Mouse (Mus musculus): ENCODE measurements at regions not wholly inside any gene's neighbourhood (a gene's known extent, or its start where the extent isn't known, plus 50 kb on each side); places are given as distances from the start of the nearest gene placed in this dataset.

DNA sequence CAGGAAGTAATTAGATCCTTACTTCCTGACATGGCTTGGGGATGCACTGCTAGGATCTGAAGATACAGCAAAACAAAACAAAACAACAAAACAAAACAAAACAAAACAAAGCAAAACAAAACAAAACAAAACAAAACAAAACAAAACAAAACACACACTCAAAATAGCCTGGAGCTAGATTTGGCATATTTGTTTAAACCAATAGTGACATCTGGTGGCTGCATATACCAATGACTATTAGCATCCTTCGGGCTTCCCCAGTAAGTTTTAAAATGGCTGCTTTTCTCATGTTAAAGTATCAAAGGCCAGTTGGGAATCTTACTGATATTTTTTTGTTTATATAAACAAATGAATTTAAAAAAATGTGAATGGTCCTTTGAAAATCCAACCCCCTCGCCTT lies 52.9 kb upstream of the Ica1 start:
- peak; percentile 87 to 91; a peak in 3 of 4 replicates for ATAC-seq (replicated peaks in 1 of 2; ENCODE audit: insufficient read depth in 1 of 2, low FRiP score in 2 of 2, low TSS enrichment in 1 of 2, low read depth in 1 of 2, poor library complexity in 2 of 2, severe bottlenecking in 2 of 2)

DNA sequence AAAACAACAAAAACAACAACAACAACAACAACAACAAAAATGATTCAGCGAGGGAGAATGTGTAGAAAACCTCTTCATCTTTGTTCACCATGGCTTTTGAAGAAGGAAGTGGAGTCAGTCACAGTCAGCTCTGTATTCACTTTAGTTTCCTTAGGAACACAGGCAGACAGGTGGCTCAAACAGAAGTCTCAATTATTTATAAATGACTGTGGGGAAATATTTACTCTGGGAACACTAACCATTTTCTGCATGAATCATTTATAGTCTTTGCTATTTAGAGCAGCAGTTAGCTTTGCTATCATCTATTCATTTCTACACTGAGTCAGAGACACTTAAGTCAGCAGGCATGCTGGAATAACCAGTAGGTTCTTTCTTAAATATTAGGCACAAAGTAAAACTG lies 54.6 kb upstream of the Ica1 start:
- no peak for ATAC-seq (replicated peaks in 1 of 2; ENCODE audit: insufficient read depth in 1 of 2, low FRiP score in 2 of 2, low TSS enrichment in 1 of 2, low read depth in 1 of 2, poor library complexity in 2 of 2, severe bottlenecking in 2 of 2)

DNA sequence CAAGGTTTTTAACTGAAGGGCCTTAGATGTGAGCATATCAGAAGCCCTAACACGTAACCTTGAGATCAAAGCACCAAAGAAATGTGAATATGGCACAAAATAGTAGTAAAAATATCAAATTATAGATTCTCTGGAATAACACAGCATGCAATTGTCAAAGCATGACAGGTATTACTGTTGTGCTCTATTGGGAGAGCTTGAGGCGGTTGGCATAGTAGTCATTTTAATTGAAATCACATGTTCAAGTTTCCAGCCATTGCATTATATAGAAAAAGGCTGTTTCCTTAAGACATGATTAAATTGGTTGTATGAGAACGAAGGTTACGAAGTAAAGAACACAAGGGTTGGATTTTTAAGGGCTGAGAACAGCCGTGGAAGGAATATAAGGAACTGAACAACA lies 75.4 kb upstream of the Ica1 start:
- no peak for ATAC-seq (replicated peaks in 1 of 2; ENCODE audit: insufficient read depth in 1 of 2, low FRiP score in 2 of 2, low TSS enrichment in 1 of 2, low read depth in 1 of 2, poor library complexity in 2 of 2, severe bottlenecking in 2 of 2)

DNA sequence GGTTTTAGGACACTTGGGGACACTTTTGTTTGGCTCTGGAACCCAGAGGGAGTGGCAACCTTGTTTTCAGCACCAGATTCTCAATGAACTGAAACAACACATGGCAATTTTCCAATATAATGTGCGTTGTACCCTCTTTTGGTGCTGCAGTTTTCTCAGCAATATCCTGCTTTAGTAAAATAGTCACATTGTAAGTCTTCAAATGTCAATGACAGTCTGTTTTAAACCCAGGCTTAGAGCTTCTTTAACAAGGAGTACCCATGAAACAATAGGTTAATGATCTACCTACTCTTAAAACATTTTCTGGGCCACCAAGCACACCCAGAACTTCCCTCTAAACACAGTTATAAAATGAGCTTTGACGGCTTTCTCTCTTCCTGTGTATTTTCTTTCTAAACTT lies 82.3 kb upstream of the Ica1 start:
- no peak for ATAC-seq (replicated peaks in 1 of 2; ENCODE audit: insufficient read depth in 1 of 2, low FRiP score in 2 of 2, low TSS enrichment in 1 of 2, low read depth in 1 of 2, poor library complexity in 2 of 2, severe bottlenecking in 2 of 2)

DNA sequence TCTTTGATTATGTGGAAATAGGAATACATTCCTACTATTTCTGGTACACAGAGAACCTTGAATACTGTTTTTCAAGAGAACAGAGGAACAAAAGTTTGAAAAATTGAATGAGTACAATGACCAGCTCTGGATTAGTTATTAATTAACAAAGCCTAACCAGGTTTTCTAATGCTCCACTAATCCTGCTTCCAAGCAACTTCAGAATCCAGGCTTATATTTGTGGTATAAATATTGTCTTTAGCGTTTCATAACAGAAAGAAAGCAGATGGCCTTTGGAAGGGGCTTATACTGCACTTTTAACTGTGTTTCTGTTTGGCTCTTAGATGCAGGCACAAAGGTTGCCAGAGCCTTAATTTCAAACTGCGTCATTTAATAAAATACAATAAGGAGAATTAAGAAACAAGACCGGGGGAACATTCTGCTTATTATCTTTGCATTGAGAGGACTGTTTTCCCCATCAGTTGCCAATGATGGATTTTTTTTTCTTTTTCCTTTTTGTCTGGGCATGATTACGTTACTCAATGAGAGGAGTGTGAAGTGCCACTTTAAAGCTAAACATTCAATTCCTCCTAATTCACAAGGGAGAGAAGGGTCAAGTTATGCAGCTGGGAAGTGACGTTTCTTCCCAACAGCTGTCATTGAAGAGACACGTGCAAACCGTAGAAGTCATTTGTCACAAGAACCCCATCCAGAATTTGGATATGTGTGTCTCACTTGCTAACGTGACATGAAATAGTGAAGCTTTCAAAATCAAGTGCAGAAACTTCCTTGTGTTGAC lies 84.2 kb upstream of the Nxph1 start:
- no peak for ATAC-seq (replicated peaks in 1 of 2; ENCODE audit: insufficient read depth in 1 of 2, low FRiP score in 2 of 2, low TSS enrichment in 1 of 2, low read depth in 1 of 2, poor library complexity in 2 of 2, severe bottlenecking in 2 of 2)

DNA sequence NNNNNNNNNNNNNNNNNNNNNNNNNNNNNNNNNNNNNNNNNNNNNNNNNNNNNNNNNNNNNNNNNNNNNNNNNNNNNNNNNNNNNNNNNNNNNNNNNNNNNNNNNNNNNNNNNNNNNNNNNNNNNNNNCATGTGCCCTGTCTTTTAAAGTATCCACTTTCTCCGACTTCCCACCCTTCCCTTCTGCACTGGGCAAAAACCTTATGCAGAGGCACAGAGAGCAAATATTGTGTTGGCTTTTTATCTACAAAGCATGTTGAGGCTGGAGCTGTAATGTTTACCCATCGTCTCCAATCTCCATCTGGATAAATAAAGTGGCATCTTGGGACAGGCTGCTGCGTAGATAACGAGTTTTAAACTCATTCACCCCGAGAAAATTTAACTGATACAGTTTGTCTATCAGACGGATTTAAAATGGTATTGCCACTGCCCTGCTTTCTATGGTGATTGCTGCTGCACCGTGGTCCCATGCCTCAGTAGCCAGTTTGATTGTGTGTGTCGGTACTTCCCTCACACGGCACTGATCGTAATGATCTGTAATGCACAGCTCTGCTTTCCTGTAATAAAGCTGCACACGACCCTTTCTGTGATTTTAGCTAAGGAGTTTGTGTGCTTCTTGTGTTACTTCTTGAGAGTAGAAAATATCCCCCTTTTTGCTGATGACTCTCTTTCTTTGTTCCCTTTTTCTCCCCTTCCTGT lies 70.7 kb upstream of the Nxph1 start:
- no peak for ATAC-seq (replicated peaks in 1 of 2; ENCODE audit: insufficient read depth in 1 of 2, low FRiP score in 2 of 2, low TSS enrichment in 1 of 2, low read depth in 1 of 2, poor library complexity in 2 of 2, severe bottlenecking in 2 of 2)

DNA sequence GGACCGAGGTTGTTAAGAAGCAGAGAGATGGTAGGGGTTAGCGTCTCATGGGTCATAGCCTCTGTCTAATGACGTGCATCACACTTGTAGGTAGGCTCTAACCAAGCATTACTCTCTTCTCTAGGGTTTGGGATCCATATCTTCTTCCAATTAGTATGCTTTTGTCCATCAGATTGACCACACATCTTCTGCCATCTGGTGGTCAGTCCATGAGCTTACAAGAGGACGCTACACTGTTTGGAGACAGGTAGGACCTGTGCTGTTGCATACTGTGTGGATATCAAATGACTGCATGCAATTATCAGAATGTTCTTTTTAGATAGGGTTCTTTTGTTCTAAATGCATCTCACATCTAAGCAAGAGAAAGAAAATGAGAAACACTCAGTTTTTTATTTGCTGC lies 54.6 kb upstream of the Nxph1 start:
- ATAC-seq (replicated peaks in 1 of 2; ENCODE audit: insufficient read depth in 1 of 2, low FRiP score in 2 of 2, low TSS enrichment in 1 of 2, low read depth in 1 of 2, poor library complexity in 2 of 2, severe bottlenecking in 2 of 2): no peak

DNA sequence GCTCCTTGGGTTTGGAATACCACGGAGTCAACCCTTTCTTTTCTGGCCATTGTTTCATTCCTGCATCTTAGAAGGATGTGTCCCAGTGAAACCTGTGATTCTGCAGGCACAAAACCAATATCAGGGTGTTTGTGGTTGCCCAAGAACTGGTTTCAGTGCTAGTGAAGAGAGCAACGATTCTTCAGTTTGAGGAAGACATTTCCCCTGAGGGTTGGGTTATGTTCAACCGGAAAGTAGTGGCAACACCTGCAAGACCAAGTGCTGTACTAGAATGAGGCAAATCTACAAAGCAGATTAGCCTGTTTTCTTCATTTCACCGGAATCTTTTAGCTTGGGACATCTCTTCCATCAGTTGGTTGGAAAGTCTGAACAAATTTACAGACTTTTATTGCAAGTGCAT lies 52.1 kb upstream of the Nxph1 start:
- no peak for ATAC-seq (replicated peaks in 1 of 2; ENCODE audit: insufficient read depth in 1 of 2, low FRiP score in 2 of 2, low TSS enrichment in 1 of 2, low read depth in 1 of 2, poor library complexity in 2 of 2, severe bottlenecking in 2 of 2)

DNA sequence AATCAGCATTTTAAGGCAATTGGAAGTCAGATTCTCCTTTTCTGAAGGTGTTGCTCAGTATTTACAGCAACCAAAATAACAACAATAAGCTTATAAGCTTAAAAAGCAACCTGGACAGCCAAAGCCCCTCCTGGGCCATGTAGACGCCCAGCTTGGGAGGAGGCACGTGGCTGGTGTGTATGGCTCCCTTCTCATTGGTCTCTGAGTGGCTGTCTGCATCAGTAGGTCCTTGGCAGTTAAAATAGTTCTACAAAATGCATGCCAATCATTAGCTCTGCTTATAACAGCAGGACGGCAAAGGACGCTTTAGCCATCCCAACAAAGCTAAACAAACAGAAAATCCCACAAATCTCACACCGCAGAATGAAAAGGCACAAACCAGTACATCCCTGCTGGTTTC lies 51.4 kb upstream of the Nxph1 start:
- no peak for ATAC-seq (replicated peaks in 1 of 2; ENCODE audit: insufficient read depth in 1 of 2, low FRiP score in 2 of 2, low TSS enrichment in 1 of 2, low read depth in 1 of 2, poor library complexity in 2 of 2, severe bottlenecking in 2 of 2)

DNA sequence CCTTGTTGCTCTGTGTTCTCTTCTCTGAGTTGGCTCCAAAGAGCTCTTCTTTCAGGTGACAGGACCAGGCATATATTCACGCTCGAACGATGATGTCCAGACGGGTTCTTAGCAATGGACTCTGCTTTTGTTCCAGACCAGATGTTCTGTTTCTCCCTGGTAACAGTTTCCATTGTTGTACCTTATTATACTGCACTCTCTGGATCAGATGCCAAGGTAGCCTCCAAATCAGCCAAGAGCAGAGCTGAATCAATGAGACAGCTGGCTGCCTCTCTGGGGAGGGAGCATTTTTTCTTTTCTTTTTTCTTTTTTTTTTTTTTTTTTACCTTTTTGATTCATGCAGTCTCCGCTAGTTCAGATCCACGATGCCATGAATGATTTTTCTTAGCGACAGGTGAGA lies 50.9 kb upstream of the Nxph1 start:
- no peak for ATAC-seq (replicated peaks in 1 of 2; ENCODE audit: insufficient read depth in 1 of 2, low FRiP score in 2 of 2, low TSS enrichment in 1 of 2, low read depth in 1 of 2, poor library complexity in 2 of 2, severe bottlenecking in 2 of 2)

DNA sequence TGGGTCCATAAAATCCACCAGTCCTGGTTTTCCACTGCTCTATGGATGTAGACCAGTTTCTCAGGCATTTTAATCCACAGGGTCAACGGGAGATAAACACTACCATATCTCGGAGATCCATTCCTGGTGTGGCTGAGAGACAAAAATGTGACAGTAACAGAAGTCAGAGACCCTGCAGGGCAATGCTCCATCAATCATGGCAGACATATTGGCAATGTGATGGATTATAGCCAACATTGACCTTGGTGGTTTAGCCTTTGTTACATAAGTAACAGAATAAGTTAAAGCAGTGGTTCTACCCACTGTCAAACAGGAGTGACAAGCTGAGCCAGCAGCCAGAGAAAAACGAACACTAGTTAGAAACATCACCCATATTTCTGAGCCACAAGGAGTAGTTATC lies 50.0 kb upstream of the Nxph1 start:
- ATAC-seq (replicated peaks in 1 of 2; ENCODE audit: insufficient read depth in 1 of 2, low FRiP score in 2 of 2, low TSS enrichment in 1 of 2, low read depth in 1 of 2, poor library complexity in 2 of 2, severe bottlenecking in 2 of 2): no peak
